Mouse (Mus musculus) heart, postnatal 0 days (tissue): Measurements from ENCODE around the gene Aldh3b2.

Source experiments
- CTCF ChIP-seq: IDR thresholded peaks from 2 replicates; pipeline ENCODE4 v1.5.1; 2016; ENCODE audit warnings: antibody characterized with exemption, control low read depth, low read depth
- EP300 ChIP-seq: IDR thresholded peaks from 2 replicates; pipeline ENCODE4 v1.6.1; 2016; ENCODE audit warnings: antibody characterized with exemption, low read depth

- TF ChIP-seq CTCF (no peak), EP300 (no peak)
Observed at GRCm38 (mm10) chr19:3925859-3926258, 46.3 kb upstream of the Aldh3b2 start.
